Mouse (Mus musculus) telencephalon, adult 2 months (tissue): ENCODE data around the gene Ifnab.

Experiments
- DNase-seq: peaks from one replicate; pipeline ENCODE4 v3.0.0-alpha.2; 2011; ENCODE audit warnings: low read depth, low spot score

Ifnab gene

DNA sequence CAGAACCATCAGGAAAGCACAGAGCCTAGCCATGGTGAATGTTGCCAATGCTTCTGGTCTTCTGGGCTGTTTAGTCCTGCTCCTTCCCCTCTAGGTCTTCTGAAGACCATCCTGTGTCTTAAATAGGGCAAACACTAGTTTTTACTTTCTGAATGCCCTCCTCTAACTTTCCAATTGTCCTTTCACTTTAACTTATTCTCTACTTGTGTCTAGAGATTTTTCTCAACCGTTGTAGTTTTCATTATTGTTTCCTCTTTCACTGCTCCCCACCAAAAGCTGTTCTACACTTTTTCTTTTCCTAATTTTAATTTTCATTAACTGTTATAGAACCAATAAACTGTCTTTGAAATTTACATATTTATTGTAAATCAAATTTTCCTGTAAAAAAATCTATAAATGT is 14.3 kb downstream of the Ifnab start, which contains the start of gene Ifna16:
Gene Ifna16, minus strand, starts transcription at position 101 of the 400 bp plus-strand sequence.
- no peak for DNase-seq

- no peak for DNase-seq
Measured at GRCm38 (mm10) chr4:88655461-88655860, 35.7 kb downstream of the Ifnab start.

- no peak for DNase-seq
Measured at GRCm38 (mm10) chr4:88653644-88654043, 37.5 kb downstream of the Ifnab start.

- no peak for DNase-seq
Measured at GRCm38 (mm10) chr4:88644359-88644758, 46.8 kb downstream of the Ifnab start, which contains the start of gene Ifna13. Gene Ifna13 (minus strand): TSS chr4:88644459.

GRCm38 (mm10) chr4:88642526-88642925 is 48.6 kb downstream of the Ifnab start:
- DNase-seq = no peak

- peak; percentile 99 for DNase-seq
Measured at GRCm38 (mm10) chr4:88641077-88641831, 49.9 kb downstream of the Ifnab start.

- no peak for DNase-seq
Measured at GRCm38 (mm10) chr4:88640704-88641076, 50.5 kb downstream of the Ifnab start.
